Mouse (Mus musculus): ENCODE data around the gene Abraxas2. TPM values are rescaled to one million over a fixed set of nuclear protein-coding genes. Genes with fewer than 3 reads are reported as not detected.

The Abraxas2 gene
- polyA plus RNA-seq, 1 experiment from 2014 or later: 34.6 TPM

DNA sequence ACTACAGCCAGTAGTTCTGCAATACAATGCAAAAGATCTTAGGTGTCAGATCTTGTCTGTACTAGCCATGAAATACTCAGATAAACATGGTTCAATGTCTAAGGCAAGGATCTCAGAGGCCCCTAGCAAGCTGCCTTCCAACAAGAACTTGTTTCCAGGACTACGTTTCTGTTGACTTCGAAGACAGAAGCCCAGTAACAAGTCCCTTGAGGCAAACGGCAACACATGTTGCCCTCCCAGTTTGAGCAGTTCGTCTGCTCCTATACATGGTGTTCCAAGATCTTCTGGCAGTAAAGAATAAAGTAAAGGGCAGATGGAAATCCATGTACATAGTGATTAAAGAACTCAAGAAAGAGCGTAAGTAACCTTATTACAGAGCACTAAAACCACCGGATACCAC lies 5.7 kb upstream of the Abraxas2 start:
- no peak for DNase-seq (ENCODE audit: low spot score)

DNA sequence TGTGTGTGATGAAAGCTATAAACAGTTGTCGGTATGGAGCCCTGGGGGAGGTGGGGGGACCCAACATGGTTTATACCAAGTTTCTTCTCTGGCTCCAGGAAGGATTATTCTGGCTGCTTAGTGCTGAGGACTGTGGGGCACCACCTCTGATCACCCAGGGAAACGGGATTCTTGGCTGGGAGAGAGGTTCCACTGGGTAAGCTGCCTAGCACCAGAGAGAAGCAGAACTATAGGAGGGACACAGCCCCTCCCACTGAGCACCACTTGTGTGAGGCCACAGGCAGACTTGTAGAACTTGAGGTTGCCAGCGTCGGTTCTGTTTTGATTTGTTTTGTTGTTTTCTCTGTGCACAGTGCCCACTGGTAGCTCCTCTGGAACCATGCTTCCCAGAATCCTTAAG lies 5.1 kb upstream of the Abraxas2 start:
- no peak for DNase-seq (ENCODE audit: low spot score)

DNA sequence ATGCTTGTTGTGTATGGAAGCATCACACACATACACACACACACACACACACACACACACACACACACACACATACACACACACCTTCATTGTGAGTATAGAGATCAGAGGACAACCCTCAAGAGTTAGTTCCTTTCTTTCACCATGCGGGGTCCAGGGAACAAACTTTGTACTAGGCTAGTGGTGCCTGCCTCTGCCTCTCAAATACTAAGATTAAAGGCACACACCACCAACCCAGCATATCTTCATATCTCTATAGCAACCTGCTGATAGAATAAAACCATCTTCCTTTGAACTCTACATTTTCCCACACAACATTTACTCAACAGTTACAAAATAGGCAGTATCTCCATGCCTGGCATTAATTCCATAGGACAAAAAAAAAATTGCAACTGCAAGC lies 2.9 kb upstream of the Abraxas2 start:
- DNase-seq (ENCODE audit: low spot score): no peak

DNA sequence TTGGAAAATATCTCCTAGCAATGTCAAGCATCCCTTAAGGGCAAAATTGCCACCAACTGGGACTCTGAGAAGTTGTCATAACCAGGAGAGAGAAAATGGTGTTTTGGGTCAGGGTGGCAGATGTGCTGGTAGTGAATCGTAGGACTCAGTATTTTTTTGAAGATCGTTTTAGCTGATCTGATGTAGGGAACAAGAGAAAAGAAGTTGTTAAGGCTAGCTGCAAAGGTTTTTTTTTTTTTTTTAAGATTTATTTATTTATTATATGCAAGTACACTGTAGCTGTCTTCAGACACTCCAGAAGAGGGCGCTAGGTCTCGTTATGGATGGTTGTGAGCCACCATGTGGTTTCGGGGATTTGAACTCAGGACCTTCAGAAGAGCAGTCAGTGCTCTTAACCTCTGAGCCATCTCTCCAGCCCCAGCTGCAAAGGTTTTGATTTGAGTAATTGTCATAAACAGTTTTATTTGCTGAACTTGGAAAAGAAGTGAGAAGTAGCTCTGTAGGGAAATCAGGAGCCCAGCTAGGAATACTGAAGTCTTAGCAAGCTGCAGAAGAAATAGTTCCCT lies 899 bp upstream of the Abraxas2 start:
- peak; percentile 13 for DNase-seq (ENCODE audit: low spot score)

DNA sequence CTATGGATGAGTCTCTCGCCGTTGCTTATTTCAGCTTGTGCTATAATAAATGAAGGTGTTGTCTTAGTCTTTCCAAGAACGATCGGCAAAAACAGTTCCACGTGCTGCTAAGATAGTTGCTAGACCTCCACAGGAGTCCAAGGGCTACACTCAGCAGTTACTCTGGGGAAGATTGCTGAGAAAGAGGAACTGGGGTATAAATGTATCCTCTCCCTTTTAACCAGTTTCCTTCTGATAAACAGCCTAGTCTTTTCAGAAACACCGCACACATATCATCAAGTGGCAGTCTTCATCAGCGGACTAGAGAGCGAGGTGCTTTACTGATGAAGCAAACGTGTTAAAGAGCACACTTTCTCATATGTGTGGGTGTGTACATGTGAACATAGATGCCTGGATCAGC lies 7.3 kb downstream of the Abraxas2 start:
- no peak for DNase-seq (ENCODE audit: low spot score)

DNA sequence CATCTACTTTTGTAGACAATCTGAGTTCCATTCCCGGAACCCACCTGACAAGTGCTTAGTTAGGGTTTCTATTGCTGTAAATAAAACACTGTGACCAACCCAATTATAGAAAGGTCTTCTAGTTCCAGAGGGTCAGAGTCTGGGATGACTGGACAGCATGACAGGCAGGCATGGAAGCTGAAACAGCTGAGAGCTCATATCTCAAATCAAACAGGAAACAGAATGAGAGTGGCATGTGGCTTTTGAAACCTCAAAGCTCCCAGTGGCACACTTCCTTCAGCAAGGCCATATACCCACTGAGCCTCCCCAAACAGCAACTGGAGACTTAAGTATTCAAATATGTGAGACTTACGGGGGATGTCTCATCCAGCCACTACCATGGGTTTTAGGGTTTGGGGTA lies 14.0 kb downstream of the Abraxas2 start:
- peak; percentile 26 for DNase-seq (ENCODE audit: low spot score)

DNA sequence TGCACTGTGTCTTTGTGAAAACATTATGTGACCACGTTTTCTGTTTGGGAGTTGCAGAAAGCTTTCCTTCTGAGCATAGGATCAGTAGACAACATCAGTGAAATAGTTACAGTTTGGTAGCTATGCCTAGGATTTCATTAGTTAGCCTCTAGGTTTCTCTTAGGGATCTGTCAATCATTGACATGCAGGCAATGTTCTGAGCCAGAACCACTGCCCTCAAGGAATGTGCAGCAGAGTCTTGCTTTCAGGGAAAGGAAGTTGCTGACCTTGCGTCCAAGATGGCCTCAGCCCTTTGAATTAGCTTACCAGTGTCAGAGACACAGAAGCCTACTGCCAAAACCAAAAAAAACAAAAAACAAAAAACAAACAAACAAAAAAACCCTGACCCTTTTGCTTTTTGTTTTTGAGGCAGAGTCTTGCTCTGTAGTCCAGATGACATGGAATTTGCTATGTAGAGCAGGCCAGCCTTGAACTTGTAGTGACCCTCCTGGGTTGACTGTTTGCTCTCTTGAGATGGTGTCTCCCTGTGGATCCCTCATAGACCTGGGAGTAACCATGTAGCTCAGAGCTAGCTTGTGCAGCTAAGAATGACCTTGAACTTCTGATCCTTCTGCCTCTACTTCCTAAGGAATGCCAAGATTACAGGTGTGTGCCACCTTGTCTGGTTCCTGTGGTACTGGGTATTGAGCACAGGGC lies 16.5 kb downstream of the Abraxas2 start:
- DNase-seq (ENCODE audit: low spot score): no peak

DNA sequence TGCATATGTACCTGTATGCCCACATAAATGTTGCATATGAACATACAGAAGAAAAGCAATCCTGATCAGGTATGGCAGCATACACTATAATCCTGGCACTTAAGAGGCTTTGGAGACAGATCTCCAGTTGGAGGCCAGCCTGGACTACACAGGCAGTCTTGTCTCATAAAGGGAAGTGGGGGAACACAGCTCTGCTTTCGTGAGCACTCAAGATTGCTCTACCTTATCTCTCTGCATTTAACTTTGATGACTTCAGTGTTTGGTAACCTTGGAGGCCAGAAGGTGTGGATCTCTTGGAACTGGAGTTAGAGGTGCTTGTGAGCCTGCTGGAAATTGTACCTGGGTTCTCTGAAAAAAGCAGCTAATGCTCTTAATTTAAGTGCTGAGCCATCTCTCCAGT lies 21.3 kb downstream of the Abraxas2 start:
- no peak for DNase-seq (ENCODE audit: low spot score)

DNA sequence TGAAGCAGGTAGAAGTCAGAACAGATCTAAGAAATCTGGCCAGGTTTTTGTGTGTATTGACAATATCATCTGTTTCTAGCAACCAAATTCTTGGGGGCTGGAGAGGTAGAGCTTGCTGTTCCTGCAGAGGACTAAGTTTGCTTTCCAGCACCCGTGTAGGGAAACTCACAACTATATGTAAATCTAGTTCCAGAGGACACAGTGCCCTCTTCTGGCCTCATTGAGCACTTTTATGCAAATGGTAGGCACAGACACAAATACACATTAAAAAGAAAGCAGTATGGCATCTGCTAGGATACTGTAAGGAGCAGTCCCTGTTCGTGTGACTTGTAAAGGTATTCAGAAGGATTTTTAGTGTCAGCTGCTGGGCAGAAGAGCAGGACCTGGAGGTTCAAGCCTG lies 23.3 kb downstream of the Abraxas2 start:
- peak; percentile 53 for DNase-seq (ENCODE audit: low spot score)

DNA sequence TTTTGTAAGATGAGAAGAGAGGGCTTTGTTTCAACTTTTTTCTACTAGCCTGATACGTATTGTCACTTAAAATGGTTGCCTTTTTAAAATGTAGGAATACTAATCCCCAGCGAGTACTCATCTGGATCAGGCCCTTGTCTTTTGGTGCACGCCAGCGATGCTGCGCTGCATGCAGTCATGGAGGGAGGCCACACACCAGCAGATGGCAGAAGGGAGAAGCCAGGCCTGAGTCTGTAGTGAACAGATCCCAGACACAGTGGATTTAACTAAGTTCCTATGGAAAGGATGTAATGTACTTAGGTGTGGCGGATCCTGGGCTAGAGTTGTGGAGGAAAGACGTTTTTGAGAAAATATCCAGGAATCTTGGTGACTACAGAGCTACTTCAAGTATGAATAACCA lies 25.0 kb downstream of the Abraxas2 start:
- DNase-seq (ENCODE audit: low spot score): no peak

DNA sequence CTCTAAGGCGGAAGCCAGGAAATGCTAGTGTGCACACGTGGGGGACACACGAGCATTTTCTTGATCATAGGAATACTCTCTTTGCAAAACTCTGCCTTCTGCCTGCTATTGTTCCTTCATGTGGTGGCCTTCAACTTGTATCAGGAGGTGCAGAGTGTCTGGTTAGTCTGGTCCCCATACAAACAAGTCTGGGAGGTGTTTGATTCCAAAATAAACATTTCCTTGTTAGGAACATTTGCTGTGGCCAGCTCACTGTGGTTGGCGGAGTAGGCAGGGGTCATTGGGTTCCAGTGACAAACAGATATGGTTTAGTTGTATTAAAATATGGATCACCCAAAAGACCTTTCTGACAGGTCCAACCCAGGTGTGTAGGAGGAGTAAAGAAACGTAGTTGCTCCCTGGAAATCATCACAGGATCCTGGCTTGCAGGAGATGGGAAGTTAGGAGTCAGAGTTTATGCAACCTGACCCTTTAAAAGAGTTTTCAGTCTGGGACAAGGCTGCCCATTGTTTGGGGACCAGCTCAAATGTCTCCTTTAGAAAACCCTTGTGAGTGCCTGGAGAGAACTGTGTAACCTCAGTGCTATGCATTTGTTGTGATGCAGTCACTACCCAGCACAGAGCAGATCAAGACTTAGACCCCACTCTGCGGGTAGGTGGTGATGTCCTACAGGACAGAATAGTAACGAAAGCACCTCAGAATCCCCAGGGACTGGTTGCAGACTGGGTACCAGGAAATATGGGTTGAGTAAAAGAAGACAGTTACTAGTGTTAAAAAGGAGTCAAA lies 28.2 kb downstream of the Abraxas2 start:
- peak; percentile 10 for DNase-seq (ENCODE audit: low spot score)

DNA sequence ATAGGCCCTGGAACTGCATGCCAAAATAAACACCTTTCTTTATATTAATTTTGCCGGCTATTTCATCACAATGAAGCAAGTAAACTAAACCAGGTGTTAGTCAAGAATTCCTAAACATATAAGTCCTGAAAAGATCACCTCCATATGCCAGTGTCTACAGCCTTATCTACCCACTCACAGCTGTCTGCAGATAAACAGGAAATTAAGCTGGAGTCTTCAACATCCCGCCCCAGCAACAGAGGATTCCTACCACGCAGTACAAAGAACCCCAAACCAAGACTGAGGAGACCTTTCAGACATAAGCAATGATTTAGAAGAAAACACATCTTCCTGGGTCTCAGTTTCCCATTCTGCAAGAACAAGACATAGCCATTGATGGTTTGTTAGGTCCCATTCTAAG lies 29.0 kb downstream of the Abraxas2 start:
- DNase-seq (ENCODE audit: low spot score): no peak

DNA sequence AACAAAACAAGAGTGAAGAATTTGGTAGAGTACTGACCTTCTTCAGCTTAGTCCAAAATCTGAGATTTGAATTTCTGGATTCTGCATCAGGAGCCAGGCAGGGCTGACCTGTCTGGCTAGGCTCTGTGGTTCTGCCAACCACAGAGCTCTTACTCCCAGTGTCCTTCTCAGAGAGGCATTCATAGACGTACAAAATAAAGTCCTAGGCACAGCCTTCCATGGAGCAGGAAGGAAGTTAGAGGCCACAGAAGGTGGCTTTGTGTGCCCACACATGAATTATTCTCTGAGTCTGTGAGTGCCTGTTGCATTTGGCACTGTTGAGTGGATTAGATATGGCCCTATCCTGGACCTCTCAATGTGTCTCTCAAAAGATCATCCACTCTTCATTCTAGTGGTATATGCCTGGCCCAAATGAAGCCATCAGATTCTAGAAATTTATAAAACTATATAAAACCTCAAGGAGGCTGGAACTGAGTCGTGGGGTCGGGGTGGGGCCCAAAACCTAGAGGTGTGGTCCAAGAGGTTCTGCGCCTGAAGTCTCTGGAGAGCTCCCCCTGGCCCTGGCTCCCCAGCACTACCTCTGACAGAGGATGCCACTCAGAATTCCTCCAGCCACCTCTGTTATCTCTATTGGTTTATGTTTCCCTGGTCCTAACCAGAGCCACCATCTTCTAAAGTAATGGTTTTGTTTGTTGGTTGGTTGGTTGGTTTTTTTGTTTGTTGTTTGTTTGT lies 29.7 kb downstream of the Abraxas2 start:
- no peak for DNase-seq (ENCODE audit: low spot score)

DNA sequence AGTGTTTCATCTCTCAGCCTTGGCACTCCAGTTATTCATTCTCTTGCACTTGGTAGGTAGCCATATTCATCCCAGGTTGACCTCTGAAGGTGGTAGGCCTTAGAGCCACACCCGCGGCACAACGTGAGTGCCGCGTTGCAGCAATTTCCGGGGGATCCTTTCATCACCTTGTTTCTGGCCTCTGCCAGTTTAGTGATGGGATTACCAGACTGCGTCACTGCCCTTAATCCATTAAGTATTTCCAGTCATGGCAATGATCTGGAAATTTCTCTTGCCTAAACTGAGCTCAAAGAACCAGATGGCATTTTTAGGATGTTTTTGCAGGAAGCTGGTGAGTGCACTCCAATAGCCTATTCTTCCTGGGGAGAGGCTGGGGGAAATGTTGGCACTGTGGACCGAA lies 30.7 kb downstream of the Abraxas2 start:
- no peak for DNase-seq (ENCODE audit: low spot score)

DNA sequence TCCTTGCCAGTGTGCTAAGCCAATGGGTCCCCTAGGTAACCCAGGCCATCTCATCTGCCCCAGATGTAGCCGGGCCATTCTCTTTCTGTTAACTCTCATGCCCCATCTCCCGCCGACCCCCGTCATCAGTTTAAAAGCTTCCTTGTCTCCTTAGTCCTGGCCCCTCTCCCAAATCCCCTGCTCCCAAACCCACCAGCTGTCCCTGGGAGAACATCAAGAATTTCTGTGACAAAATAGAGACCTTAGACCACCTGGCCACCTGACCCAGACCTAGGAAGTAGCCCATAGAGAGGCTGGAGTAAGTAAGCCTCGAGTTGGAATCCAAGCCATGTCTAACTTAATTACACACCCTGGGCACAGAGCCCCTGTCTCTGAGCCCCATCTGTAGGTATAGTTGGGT lies 31.2 kb downstream of the Abraxas2 start:
- DNase-seq (ENCODE audit: low spot score): no peak

DNA sequence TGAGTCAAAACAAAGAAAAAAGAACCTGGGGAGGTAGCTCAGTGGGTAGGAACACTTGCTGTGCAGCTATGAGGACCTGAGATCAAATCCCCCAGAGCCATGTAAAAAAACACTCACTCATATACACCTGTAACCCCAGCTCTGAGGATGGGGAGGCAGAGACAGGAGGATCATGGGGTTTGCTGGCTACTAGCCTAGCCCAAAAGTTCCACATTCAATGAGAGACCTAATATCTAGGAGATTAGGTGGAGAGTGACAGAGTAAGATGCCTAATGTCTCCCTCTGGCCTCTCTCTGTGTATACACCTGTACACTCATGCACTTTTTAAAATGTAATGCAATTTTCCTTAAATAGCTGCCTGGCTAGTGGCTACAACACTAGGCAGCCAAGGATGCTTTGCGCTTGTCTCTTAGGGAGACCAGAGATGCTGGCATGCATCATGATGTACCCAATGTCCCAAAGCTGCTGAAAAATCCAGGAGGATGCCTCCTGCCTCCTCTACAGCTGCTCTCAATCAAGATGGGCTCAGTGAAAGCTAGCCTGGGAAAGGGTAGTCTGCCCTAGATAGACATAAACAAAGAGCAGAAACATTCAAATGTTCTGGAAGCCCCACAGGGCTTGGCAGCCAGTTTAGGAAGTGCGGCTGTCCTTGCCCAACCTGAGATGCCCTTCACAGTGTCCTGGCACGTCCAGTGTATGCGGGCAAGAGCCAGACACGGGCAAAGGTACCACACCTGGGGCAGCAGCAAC lies 32.7 kb downstream of the Abraxas2 start:
- no peak for DNase-seq (ENCODE audit: low spot score)

DNA sequence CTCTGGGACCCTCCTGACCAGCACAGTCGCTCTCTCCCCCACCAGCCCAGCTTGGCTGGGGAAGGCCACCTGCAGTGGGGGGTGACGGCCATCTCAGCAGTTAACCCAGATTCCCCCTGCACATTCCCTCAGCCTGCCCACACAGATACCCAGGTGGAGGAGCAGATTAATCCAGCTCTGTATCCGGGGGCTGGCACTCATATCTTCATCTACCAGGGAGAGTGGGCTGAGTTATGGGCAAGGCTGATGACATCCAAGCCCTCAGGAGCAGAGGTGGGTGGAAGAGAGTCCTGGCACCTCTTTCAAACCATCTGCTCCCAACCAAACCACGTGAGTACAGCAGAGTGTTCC lies 33.3 kb downstream of the Abraxas2 start:
- DNase-seq (ENCODE audit: low spot score): no peak

DNA sequence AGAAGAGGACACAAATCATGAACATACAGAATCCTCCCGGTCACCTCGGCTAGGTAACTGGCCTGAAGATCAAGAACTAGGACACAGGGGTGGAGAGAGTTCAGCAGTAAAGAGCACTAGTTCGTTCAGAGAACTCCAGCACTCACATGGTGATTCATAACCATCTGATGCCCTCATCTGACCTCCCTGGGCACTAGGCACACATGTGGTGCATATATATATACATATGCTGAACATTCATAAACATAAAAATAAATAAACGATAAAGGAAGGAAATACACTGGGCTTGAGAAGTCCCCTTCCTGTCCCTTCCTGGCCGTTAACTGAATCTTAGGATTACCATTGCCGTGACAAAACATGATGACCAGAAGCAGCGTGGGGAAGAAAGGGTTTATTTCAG lies 33.8 kb downstream of the Abraxas2 start:
- DNase-seq (ENCODE audit: low spot score): no peak

DNA sequence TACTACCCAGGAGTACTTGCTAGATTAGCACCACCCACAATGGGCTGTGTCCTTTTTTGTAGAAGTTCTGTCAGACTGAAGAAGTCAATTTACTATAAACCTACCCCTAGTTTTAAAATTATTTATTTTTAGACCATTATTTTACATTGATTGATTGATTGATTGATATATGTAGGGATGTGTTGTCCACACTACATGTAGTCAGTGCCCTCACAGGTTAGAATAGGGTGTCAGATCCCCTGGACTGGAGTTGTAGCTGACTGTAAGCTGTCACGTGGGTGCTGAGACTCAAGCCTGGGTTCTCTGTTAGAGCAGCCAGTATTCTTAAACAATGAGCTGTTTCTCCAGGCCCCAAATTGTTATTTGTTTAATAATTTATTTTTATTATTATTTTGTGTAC lies 34.3 kb downstream of the Abraxas2 start:
- no peak for DNase-seq (ENCODE audit: low spot score)

DNA sequence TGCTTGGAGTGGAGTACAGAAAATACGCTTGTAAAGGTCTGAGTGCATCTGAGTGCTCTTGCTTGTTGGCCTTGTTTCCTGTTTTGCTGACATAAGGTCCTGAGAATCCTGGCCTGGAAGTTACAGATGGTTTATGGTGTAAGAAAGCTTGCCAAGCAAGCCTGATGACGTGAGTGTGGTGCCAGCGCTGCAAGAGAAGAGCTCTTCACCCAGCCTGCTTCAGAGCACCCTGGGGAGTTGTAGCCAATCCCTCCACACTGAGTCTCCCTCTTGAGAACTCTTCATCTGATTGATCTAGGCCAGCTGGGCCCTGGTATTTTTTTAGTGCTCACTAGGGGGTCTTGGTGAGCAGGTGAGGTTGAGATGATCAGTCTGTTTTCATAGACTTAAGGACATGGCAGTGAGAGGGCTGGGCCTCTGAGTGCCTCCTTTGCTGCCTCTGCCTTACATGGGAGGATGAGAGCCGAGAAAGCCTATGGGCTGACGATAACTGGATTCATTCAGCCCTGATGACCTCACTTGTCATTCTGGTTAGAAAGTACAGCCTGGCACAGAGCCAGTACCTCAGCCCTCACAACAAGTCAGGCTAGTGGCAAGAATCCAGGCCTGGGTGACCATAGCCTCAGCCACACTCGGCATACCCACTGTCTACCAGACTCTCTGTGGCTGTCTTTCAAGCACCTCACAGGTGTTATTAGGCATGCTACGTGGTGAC lies 36.0 kb downstream of the Abraxas2 start:
- DNase-seq (ENCODE audit: low spot score): no peak
